Mouse (Mus musculus) heart, adult 2 months (tissue): ENCODE measurements around the gene Pknox2.

Experiments
- CTCF ChIP-seq: fragments of 200-600 bp; IDR thresholded peaks from 2 replicates; pipeline ENCODE4 v1.8.1; 2022; ENCODE audit warnings: antibody characterized with exemption, mild to moderate bottlenecking, moderate library complexity
- EP300 ChIP-seq: fragments of 200-500 bp; IDR thresholded peaks from 2 replicates; pipeline ENCODE4 v1.6.1; 2011; ENCODE audit warnings: low read depth, low read length, control low read depth; ENCODE audit not compliant: insufficient read depth
- POLR2A ChIP-seq: fragments of 200-500 bp; IDR thresholded peaks from 2 replicates; pipeline ENCODE4 v1.6.1; 2011; ENCODE audit warnings: mild to moderate bottlenecking, low read depth, low read length, control low read depth; ENCODE audit not compliant: insufficient read depth

- TF ChIP-seq POLR2A (no peak), CTCF (no peak), EP300 (no peak)
Observed at GRCm38 (mm10) chr9:37053041-37053440, 94.2 kb downstream of the Pknox2 start.
